Mouse (Mus musculus): Measurements from ENCODE around the gene Ube2q1.

The Ube2q1 gene

DNA sequence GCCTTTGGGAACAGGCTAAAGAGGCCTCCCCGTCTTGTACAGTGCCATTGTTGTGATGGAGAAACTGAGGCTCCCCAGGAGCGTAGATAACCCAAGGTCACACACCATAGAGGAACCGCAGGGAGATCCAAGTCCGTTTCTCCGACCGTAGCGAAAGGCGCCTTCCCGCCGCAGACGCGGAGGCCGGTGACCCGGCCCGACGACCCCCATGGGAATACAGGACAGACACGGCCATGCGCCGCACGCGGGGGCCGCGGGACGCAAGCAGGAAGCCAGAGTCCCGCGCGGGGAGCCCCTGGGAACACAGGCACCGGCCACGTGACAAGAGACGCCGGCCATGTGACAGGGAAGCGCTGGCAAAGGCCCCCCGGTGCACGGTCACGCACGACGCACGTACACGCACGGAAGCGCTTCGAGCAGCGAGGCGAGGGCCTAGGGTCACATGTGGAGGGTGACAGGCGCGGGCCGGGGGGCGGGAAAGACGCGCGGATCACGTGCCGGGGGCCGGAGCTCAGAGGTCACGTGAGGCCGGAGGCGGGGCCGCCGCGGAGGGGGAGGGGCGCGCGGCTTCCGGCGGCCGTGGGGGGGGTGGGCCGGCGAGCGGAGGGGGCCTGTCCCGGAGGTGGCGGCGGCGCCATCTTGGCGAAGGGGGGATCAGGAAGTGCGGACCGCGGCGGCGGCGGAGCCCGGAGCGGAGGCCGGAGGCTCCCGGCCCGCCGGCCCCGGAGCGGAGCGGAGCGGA, at the start of gene Ube2q1:
Gene Ube2q1 (plus strand): TSS at position 649 of the 742 bp plus-strand sequence.
- peak; percentile 91 for DNase-seq (ENCODE audit: low spot score)

DNA sequence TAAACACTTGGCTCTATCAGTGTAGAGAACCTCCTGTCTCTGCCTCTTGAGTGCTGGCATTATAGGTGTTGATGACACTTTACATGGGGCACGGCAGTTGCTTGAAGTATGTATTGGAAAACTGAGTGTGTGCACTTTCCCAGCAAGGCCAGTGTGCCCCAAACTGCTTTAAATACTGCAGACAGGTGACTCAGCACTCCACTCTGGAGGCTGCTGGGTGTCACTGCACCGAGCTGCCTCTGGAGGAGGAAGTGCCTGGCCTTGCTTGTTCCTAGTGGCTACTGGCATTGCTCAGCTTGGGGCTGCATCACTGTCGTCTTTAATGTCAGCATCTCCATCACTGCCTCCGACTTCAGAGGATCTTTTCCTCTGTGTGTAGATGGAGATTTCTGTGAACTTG, 46.4 kb upstream of the Ube2q1 start:
- DNase-seq (ENCODE audit: low spot score), result peak; percentile 62

DNA sequence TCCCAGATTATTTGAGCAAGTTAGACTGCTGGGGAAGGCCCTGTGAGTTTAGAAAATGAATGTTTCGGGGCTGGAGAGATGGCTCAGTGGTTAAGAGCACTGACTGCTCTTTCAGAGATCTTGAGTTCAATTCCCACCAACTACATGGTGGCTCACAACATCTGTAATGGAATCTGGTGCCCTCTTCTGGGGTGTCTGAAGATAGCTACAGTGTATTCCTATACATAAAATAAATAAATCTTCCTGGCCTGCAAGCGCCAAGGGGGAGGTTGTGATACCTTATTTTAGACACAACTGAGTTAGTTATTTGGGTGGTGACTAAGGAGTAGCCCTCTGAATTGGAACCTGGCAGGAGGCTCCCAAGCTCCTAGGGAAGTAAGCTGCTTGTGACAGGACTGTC, 44.6 kb upstream of the Ube2q1 start:
- DNase-seq (ENCODE audit: low spot score), result no peak

DNA sequence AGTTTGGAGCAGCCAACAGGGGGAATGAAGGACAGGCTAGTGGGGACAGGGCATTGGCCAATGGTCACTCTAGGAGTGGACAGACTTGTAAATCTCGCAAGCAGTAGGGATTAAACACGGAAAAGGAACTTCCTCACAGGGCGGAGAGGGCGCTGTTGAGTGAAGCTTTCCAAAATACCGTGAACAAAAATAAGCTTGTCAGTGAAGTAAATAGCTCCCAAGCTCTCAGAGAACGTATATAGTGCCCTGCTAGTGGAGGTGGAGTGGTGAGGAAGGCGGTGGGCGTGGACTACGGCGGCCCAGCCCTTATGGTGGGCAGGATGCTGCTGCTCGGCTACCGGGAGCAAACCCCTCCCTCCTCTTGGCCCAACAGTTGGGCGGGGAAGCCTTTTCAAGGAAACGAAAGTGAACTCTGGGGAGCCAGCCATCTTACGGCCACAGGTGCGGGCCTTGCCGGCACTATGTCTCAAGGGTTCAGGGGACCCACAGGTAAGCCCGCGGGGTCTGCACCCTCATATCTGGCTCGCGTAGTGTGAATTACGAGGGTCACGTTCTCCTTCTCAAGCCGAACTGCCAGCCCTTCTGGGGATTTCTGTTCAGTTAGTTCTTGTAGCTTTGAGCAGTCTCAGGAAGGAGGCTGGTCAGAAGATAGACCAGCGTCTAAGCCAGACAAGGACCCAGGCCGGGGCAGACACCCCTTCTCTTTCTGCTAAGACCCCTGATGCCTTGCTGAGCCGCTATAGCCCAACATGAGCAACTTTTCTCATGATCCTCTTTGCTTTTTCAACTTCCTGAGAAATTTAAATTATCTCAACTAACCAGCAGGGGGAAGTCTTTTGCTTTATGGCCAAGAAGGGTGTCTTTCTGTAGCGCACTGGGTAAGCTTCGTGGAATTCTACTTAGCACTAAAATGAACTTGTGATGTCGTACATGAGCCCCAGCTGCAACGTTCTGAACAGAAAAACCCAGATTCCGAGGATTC, 42.8 kb upstream of the Ube2q1 start:
- peak; percentile 81 for DNase-seq (ENCODE audit: low spot score)

DNA sequence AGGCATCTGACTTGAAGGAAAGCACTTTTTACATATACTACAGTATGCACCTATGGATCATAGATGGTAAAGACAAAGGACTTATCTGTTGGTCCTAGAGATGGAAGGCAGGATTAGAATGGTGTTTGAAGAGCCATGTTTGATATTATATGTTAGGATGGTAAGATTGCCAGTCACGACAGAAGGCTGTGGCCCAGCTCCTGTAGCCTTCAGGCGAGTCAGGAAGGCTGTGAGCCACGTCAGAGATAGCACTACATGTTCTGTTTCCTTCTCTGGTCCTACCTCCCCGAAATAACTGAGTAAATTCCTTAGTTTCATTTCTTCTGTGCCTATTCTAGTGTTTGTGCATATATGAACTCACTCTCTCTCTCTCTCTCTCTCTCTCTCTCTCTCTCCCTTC, 41.3 kb upstream of the Ube2q1 start:
- no peak for DNase-seq (ENCODE audit: low spot score)

DNA sequence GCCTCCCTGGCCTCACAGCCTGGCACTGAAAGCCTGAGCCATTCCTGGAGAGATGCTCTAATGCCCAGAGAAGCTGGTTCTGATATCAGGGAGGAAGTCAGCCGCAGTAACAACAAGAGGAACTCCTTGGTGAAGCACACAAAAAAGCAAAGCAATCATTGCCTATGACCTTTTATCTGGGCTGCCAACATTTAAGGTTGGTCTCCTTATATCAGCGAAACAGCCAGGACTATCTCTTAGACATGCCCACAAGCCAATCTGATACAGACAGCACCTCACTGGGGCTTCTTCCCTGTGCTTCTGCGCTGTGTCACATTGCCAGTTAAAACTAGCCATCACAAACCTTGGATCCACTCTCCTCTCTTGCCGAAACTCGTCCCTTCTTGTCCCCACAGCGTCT, 34.9 kb upstream of the Ube2q1 start:
- no peak for DNase-seq (ENCODE audit: low spot score)

DNA sequence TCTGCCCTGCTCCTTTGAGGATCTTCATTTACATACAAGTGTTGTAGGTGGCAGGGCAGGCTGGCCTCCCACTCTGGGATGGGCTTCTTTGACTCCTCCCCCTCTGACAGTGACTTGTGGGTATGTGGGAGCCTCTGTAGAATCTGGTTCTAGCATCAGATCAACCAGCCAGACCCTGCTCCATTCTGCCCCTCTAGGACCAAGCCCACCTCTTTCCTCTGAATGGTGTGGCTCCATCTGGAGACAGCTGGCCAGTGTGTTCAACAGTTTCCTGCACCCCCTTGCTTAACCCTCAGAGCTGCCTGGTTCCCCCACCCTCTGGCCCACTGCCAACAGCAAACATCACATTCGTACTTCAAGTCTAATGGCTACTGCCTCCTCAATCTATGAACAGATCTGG, 21.1 kb upstream of the Ube2q1 start:
- no peak for DNase-seq (ENCODE audit: low spot score)

DNA sequence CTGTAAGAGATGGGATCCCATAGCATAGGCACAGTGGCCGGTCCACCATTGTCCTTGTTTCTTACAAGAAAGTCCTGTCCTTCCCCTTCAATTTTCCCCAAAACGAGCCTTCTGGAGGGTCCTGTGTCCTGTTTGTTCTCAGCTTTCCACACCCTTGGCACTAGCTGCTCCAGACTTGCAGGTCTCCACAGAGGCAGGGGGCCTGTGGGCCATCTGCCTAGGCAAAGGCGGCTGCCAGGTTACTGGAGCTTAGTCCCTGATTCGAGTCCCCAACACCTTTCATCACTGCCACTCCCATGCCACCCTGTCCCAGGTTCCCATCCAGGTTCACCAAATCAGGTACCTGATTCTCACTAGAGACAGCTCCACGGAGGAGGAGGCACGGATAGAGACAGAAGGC, 18.1 kb upstream of the Ube2q1 start:
- no peak for DNase-seq (ENCODE audit: low spot score)

DNA sequence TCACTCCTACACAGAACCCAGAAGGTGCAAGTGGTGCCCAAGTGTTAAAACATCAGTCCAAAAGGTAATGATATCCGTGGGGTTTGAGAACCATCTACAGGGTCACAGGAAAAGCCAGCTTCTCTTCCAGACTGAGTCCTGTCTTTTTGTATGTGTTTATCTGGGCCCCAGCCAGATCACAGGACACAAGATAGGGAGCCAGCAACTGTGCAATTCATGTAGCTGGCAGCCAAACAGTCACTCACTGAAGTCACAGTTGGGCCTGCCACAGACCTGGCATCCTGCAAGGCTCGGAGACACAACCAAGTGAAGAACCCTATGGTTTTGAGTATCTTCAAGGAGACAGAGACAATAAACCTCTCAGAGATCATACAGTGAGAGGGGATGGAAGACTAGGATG, 15.6 kb upstream of the Ube2q1 start:
- no peak for DNase-seq (ENCODE audit: low spot score)

DNA sequence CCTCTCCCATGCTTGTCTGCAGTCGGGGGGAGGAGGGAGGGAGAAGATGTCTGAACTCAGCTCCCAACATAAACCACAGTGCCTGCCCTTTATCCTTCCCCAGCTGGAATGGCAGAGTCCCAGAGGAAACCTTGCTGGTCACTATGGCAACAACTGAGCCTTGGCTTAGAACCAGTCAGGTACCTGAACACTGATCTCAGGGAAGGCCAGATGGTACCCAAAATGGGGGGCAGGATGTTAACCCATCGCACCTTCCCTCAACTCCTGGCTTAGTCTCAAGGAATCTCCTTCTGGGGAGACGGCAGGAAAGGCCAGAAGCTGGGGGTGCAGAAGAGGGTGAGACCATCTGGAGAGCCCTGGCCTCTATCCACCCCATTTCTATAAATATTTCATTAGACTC, 13.6 kb upstream of the Ube2q1 start:
- DNase-seq (ENCODE audit: low spot score), result no peak

DNA sequence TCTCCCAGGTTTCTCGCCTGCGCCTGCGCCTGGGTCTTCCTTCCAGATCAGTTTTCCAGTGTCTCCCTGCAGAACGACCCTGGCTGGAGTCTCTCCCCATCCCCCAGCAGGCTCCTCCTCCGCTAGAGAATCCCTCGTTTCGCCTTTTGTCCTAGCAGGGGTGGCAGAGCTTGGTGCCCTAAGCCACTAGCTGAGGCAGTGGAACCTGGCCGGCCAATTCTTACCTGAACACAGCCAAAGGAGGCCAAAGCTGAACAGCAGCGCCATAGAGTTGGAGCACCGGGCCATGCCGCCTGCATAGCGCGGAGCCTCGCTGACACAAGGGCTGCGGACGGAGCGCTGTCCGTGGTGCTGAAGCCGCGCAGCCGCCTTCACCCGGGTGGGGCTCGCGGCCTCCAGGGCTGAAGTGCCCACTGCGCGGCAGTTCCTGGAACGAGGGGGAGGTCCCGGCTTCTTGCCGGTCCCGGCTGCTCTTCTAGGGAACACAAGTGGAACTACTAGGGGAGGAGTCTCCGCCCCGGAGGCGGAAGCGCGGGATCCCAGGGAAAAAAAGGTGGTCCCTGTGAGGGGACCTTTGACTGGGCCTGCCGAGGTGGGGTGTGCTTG, 9.2 kb upstream of the Ube2q1 start, which contains the start of gene Chrnb2:
Gene Chrnb2 (minus strand): TSS at position 514 of the 606 bp plus-strand sequence.
- DNase-seq (ENCODE audit: low spot score), result peak; percentile 85

DNA sequence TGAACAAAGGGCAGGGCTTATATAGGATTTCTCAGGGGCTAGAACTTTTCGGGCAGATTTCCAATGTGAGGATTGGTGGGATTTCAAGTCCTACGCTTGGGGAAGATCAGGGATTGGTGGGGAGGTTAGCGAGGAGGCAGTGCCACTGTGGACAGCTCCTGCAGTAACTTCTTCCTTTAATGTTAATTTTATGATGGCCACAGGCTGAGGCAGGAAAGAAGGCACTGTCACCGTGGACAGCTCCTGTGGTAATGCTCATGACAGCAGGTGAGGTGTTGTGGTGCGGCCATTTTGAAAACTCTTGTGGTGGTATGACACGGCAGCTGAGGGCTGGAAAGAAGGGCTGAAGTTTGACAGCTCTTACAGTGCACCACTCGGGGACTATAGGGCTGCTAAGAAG, 3.8 kb upstream of the Ube2q1 start:
- no peak for DNase-seq (ENCODE audit: low spot score)

DNA sequence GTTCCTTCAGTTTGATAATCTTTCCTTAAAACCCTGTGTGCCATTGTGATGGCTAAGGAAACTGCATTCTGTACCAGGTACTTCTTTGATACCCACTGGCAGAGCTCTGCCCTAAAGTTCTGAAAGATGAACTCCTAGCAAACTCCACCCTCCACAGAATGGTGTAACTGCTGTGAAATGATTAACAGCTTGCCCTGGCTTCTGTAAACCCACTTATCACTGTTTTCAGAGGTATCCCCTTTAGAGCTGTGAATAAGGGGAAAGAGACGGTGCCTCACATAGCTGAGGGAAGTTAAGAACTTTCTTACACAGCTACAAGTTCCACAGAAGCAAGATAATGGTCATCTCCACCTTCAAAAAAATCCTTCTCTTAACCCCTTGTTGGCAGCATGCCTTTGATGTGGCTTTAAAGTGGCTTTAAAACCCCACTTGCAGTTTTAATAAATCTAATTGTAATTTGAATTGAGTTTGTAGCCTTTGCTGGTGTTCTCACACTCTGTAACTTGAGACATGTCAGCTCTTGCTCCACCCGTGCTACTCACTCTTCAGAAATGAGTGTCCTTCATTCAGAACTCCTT, 2.9 kb upstream of the Ube2q1 start:
- DNase-seq (ENCODE audit: low spot score), result no peak

DNA sequence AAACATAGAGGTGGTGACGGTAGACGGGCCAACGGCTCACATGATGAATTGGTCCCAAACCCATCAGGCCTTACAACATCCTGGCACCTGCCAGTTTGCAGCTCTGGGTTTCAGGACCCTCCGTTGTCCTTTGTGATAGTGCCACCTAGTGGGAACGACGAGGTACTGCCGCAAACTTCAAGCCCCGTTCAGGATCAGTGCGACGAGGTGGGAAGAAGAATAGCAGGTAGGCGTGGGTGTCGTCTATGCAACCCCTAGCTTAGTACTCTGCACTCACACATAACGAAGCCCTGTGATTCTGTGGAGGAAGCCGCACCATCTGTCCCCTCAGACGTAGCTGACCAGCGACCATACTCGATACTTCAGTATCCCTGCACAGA, 838 bp upstream of the Ube2q1 start:
- peak; percentile 94 for DNase-seq (ENCODE audit: low spot score)

DNA sequence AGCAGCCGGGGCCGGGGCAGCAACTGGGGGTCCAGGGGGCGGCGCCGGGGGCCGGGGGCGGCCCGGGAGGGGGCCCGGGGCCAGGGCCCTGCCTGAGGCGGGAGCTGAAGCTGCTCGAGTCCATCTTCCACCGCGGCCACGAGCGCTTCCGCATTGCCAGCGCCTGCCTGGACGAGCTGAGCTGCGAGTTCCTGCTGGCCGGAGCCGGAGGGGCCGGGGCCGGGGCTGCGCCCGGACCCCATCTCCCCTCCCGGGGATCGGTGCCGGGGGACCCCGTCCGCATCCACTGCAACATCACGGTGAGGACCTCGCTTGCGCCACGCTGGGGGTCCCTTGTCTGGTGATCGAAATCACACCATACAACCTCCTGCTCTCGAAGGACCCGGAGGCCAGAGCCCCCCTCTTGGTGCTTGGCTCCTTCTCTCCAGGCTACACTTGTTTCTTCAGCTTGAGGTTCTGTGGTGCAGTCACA, 360 bp downstream of the Ube2q1 start:
- DNase-seq (ENCODE audit: low spot score), result peak; percentile 17

DNA sequence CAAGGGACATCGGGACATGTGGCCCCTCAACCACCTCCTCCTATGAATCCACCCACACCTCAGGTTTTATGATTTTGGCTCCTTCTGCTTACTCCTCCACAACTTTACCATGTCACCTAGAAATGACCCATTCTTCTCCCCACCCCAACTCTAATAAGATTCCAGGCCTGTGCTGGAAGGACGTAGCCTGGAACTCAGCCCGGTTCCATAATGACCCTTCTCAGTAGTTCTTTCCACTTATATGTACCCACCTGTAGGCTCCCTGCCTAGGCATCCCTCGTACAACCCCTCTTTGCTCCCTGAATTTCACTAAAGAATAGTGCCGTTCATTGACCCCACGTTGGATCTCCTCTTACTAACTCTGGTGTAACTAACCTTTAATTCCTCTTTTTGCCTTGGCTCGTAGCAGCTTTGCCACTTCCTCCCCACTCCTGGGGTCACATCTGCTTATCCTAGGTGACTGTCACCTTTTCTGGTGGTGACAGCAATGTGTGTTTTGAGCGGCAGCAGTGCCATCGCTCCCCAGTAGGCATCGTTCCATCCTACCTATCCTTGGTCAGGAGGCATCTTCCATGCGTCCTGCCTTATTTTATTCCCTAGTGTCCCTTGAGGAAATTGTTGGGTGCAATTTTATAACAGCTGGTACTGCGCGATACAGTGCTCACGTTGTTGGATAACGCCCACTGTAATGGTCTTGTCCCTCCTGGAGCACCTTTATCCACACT, 982 bp downstream of the Ube2q1 start:
- no peak for DNase-seq (ENCODE audit: low spot score)

DNA sequence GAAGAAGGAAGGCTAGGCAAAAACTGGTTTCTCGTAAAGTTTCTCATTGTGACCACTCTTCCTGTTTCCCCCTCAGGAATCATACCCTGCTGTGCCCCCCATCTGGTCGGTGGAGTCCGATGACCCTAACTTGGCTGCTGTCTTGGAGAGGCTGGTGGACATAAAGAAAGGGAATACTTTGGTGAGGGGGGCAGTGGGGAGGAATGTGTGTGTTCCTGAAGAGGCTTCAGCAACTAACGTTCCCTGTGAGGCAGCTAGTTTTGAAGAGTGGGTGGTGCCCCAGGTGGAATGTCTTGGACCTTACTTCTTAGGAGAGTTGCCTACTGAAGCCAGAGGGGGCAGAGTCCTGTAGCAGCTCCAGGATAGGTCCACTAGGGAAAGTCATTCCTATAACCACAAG, 2.6 kb downstream of the Ube2q1 start:
- no peak for DNase-seq (ENCODE audit: low spot score)

DNA sequence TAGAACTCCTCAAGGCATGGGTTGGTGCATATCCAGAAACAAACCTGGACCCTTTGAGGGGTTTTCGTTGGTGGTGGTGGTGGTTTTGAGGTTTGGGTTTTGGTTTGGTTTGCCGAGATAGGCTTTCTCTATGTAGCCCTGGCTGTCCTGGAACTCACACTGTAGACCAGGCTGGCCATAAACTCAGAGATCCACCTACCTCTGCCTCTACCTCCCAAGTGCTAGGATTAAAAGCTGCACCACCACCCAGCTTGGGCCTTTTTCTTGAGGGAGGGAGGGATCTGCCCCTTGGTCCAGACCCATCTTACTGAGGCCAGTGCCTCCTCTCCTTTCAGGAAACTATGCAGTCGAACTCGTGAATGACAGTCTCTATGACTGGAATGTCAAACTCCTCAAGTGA, 6.7 kb downstream of the Ube2q1 start:
- DNase-seq (ENCODE audit: low spot score), result no peak

DNA sequence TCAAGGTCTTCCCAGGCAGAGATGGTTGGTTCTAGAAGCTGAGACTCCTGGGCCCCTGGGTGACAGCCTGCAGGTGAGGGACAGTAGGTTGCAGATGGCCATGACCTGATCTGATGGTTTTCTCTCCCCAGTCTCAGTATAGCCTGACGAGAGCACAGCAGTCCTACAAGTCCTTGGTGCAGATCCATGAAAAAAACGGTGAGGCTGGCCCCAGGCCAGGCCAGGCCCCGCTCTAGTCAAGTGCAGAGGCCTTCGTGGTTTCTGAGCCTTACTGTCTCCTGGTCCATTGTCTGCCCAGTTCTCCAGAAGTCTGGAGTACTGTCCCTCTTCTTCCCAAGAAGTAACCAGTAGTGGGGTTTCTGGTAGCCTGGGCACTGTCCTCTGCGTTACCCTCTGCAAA, 8.2 kb downstream of the Ube2q1 start:
- DNase-seq (ENCODE audit: low spot score), result no peak

DNA sequence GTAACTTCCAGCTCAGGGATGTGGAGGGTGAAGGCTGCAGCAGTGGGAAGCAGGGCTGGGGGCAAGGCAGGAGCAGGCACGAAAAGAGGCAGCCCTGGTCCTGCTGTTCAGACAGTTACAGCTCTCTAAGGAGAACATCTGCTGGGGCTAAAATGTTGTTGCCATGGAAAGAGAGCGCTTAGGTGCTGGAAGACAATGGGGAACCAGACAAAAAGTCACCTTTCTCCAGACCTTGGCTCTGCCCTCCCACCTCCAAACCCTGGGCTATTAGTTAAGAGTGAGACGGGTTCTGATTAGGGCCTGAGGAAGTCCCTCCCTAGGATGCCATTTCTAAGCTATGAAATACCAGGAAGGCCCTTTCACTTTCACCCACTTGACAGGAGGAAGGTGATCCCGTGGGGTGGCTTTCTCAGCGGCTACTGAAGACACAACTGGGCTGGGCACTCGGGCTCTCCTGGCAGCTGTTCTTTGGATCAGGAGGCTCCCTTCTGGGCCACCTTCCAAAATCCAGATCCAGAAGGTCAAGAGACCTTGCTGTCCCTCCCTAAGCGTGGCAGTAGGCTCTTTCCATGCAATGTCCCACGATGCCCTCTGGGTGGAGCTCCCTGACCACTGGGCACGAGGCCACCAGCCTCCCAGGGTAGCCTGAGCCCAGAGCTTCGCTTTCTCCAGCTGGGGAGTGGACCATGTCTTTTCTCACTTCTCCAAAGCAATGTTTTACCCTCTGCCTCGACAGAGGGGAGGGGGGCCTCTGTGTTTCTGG, 11.8 kb downstream of the Ube2q1 start:
- DNase-seq (ENCODE audit: low spot score), result peak; percentile 77

DNA sequence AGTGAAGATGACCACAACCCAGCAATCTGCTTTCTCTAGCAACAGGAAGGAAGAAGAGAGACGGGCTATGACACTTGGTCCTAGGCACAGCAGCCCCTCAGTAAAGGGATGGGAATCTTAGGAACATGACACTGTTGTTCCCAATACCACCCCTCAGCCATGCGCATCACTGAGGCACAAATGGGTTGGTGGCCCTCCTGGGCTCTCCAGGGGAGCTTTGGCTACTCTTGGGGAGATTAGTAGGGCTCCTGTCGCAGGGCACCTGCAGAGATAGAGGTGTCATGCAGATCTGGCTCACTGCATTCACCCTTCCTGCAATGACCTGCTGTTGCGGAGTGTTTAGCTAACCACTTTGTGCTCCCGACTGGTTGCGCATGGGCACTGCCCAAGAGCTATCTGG, 12.9 kb downstream of the Ube2q1 start:
- no peak for DNase-seq (ENCODE audit: low spot score)
